In the genomic region with DNA sequence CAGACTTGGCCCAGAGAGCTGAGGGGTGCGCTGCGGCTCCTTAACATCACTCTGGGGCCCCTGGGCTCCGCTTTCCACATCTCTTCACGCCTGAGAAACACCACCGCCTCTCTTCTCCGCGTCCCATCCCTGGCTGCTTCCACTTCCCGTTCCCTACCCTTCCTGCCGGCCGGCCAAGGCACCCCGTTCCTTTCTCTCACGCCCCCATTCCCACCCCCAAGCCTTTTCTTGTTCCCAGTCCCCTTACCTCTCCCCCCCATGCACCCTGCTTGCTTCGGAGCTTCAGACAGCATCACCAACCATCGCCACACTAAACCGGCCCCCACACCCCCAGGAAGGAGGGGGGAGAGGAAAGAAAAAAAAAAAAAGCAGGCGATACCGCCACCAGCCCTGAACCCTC, we compare ENCODE assay signal across 7 mouse cellular contexts. TPM values are rescaled to one million over a fixed set of nuclear protein-coding genes. Genes with fewer than 3 reads are reported as not detected.
DNase-seq lines count a peak whose midpoint lies in the region; ATAC-seq and TF ChIP-seq lines count a peak whose summit lies in the region.

No protein-coding gene starts in this region.

- TF ChIP-seq EP300 in lung, postnatal 0 days (IDR thresholded peaks at IDR 0.05) = no peak

- peak overlapping the region; percentile 64; the same call in 1 of the 2 replicates for H3K4me2 ChIP-seq in lung, postnatal 0 days (replicated peaks; ENCODE audit: low read depth, low read length)
- peak overlapping the region; percentile 79 for H3K4me2 ChIP-seq in forebrain, embryonic 11.5 days (ENCODE audit: low read depth, low read length, severe bottlenecking)

- H3K4me3 ChIP-seq in lung, postnatal 0 days (ENCODE audit: low read depth, low read length) = peak overlapping the region; percentile 18
- peak overlapping the region; percentile 53 for H3K4me3 ChIP-seq in forebrain, embryonic 11.5 days (ENCODE audit: low read depth, low read length)
- H3K4me3 ChIP-seq in limb, embryonic 10.5 days = peak overlapping the region; percentile 71

- no peaks in the 10 kb centered on the region for H3K36me3 ChIP-seq in lung, postnatal 0 days (ENCODE audit: insufficient read depth, low read length)
- no peaks in the 10 kb centered on the region for H3K36me3 ChIP-seq in forebrain, embryonic 11.5 days (ENCODE audit: control insufficient read depth, insufficient read depth, low read length)
- no peaks in the 10 kb centered on the region for H3K36me3 ChIP-seq in limb, embryonic 10.5 days

- H3K9me3 ChIP-seq in lung, postnatal 0 days (ENCODE audit: low read length) = no peaks in the 10 kb centered on the region
- H3K9me3 ChIP-seq in forebrain, embryonic 11.5 days (ENCODE audit: control insufficient read depth, low read length) = no peaks in the 10 kb centered on the region
- H3K9me3 ChIP-seq in limb, embryonic 10.5 days (replicated peaks) = no peaks in the 10 kb centered on the region

- H3K9ac ChIP-seq in lung, postnatal 0 days (replicated peaks; ENCODE audit: low read depth) = no peak overlapping the region
- peak overlapping the region; percentile 73 for H3K9ac ChIP-seq in forebrain, embryonic 11.5 days (ENCODE audit: low read length)

- H3K27ac ChIP-seq in lung, postnatal 0 days (ENCODE audit: low read length) = no peak overlapping the region
- peak overlapping the region; percentile 92; the same call in 1 of the 2 replicates for H3K27ac ChIP-seq in forebrain, embryonic 11.5 days (ENCODE audit: low read depth, low read length)
- H3K27ac ChIP-seq in limb, embryonic 10.5 days = no peak overlapping the region

- no peaks in the 10 kb centered on the region for H3K4me1 ChIP-seq in lung, postnatal 0 days (ENCODE audit: insufficient read depth, low read depth, low read length)
- peaks cover 1% of the 10 kb centered on the region; the same call in 1 of the 2 replicates for H3K4me1 ChIP-seq in forebrain, embryonic 11.5 days (replicated peaks; ENCODE audit: control insufficient read depth, insufficient read depth, low read length)
- peaks cover 48% of the 10 kb centered on the region for H3K4me1 ChIP-seq in limb, embryonic 10.5 days

- no peak for ATAC-seq in lung, postnatal 0 days
- no peak for ATAC-seq in forebrain, embryonic 11.5 days (replicated peaks; ENCODE audit: low FRiP score)

- no peak for TF ChIP-seq CTCF in lung, postnatal 0 days (IDR thresholded peaks at IDR 0.05)

- no peak for DNase-seq in lung, postnatal 0 days (ENCODE audit: low spot score)
- no peak for DNase-seq in lung, postnatal 10 days
- no peak for DNase-seq in forebrain, embryonic 11.5 days (ENCODE audit: low spot score)
- DNase-seq in limb, embryonic 10.5 days (ENCODE audit: low spot score) = peak; percentile 38
- DNase-seq in right cerebral cortex, postnatal 25 days = peak; percentile 47
- no peak for DNase-seq in layer of hippocampus, adult 11-12 months (ENCODE audit: low spot score)
- no peak for DNase-seq in testis, postnatal 10 days (ENCODE audit: low spot score)

- under 1% methylated on average over 11 of the region's 17 CpGs for WGBS in lung, postnatal 0 days
- WGBS in forebrain, embryonic 11.5 days = 0% methylated on average over 17 of the region's 17 CpGs
- WGBS in limb, embryonic 10.5 days = under 1% methylated on average over 17 of the region's 17 CpGs

- H3K27me3 ChIP-seq in lung, postnatal 0 days (replicated peaks; ENCODE audit: insufficient read depth, low read length) = peaks cover 69% of the 10 kb centered on the region
- H3K27me3 ChIP-seq in forebrain, embryonic 11.5 days (ENCODE audit: control insufficient read depth, insufficient read depth, low read length) = peaks cover 39% of the 10 kb centered on the region
- H3K27me3 ChIP-seq in limb, embryonic 10.5 days (ENCODE audit: low read depth, poor library complexity, severe bottlenecking) = peaks cover 100% of the 10 kb centered on the region

RNA-seq across cellular contexts. Expression of gene Pou2f2, which starts 1.2 kb away (rescaled TPM):
- 0.98 and 1.4 TPM in 2 replicates for polyA plus RNA-seq in lung, postnatal 0 days (2015; fragmentation: Nextera tagmentation; extraction: Ambion mirVana)
- 16.8 and 19.9 TPM in 2 replicates for polyA plus RNA-seq in forebrain, embryonic 11.5 days (2014; fragmentation: Nextera tagmentation; extraction: Ambion mirVana)
- polyA plus RNA-seq in limb, embryonic 10.5 days (2016; fragmentation: Nextera tagmentation; extraction: Ambion mirVana) = 3.3 and 4.1 TPM in 2 replicates

RNA-seq across cellular contexts. Expression of gene Dedd2, which starts 42.1 kb away (rescaled TPM):
- polyA plus RNA-seq in lung, postnatal 0 days (2015; fragmentation: Nextera tagmentation; extraction: Ambion mirVana) = 15.9 and 18.2 TPM in 2 replicates
- polyA plus RNA-seq in forebrain, embryonic 11.5 days (2014; fragmentation: Nextera tagmentation; extraction: Ambion mirVana) = 11.2 TPM in 2 replicates
- polyA plus RNA-seq in limb, embryonic 10.5 days (2016; fragmentation: Nextera tagmentation; extraction: Ambion mirVana) = 10.5 and 11.5 TPM in 2 replicates

RNA-seq across cellular contexts. Expression of gene Zfp526, which starts 42.9 kb away (rescaled TPM):
- 1.6 and 2.2 TPM in 2 replicates for polyA plus RNA-seq in lung, postnatal 0 days (2015; fragmentation: Nextera tagmentation; extraction: Ambion mirVana)
- 3.5 and 3.8 TPM in 2 replicates for polyA plus RNA-seq in forebrain, embryonic 11.5 days (2014; fragmentation: Nextera tagmentation; extraction: Ambion mirVana)
- polyA plus RNA-seq in limb, embryonic 10.5 days (2016; fragmentation: Nextera tagmentation; extraction: Ambion mirVana) = 3.1 and 3.3 TPM in 2 replicates

RNA-seq across cellular contexts. Expression of gene Gsk3a, which starts 59.3 kb away (rescaled TPM):
- 6.7 and 6.8 TPM in 2 replicates for polyA plus RNA-seq in lung, postnatal 0 days (2015; fragmentation: Nextera tagmentation; extraction: Ambion mirVana)
- polyA plus RNA-seq in forebrain, embryonic 11.5 days (2014; fragmentation: Nextera tagmentation; extraction: Ambion mirVana) = 14.0 and 16.6 TPM in 2 replicates
- 11.7 and 12.0 TPM in 2 replicates for polyA plus RNA-seq in limb, embryonic 10.5 days (2016; fragmentation: Nextera tagmentation; extraction: Ambion mirVana)

Comparison
In these comparisons a context has a peak if more than half of its experiments do, and no peak if none do; other contexts are left out.
1. DNase-seq: peak in limb, embryonic 10.5 days (single experiment) and right cerebral cortex, postnatal 25 days (single experiment); none in lung, postnatal 0 days (single experiment), lung, postnatal 10 days (single experiment), forebrain, embryonic 11.5 days (single experiment), layer of hippocampus, adult 11-12 months (single experiment) and testis, postnatal 10 days (single experiment).
2. H3K4me3 ChIP-seq: peak in every context shown above with its lines; median percentile 71 in limb, embryonic 10.5 days; 53 in forebrain, embryonic 11.5 days; 18 in lung, postnatal 0 days.